Mouse (Mus musculus) gonadal fat pad, adult 2 months (tissue): ENCODE results near the gene Mall. TPM values are rescaled to one million over a fixed set of nuclear protein-coding genes. Genes with fewer than 3 reads are reported as not detected.

Experiments
- DNase-seq: peaks from one replicate; pipeline ENCODE4 v3.0.0-alpha.2; 2012; ENCODE audit warnings: low read depth
- polyA plus RNA-seq: library from polyadenylated mRNA; depleted of rRNA; stranded (reverse); fragments of >200 nt; gene quantifications from 2 replicates; pipeline ENCODE4 v1.2.3, GENCODE M21; 2012; rRNA removed

Gene Mall
- polyA plus RNA-seq = 10.8 and 13.1 TPM in 2 replicates

DNA sequence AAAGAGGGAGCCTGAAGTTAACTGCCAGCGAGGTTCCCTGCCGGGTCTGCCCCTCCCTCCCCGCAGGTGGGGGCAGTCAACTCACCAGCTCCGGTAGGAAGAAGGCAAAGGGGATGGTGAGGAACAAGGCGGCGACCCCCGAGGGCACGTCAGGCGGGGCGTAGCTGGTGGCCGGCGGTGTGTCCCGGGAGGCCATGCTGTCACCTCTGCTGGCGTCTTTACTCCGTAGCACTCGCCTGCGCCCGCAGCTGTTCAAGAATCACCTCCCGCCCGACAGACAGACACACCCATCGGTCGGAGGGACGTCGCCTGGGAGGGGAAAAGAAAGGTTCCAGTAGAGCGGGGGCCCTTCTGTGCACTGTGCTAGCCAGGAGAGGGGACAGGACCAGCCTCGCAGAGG lies at the start of gene Mall:
TSS of gene Mall (minus strand) at position 262 of the 400 bp plus-strand sequence.
- DNase-seq = no peak

DNA sequence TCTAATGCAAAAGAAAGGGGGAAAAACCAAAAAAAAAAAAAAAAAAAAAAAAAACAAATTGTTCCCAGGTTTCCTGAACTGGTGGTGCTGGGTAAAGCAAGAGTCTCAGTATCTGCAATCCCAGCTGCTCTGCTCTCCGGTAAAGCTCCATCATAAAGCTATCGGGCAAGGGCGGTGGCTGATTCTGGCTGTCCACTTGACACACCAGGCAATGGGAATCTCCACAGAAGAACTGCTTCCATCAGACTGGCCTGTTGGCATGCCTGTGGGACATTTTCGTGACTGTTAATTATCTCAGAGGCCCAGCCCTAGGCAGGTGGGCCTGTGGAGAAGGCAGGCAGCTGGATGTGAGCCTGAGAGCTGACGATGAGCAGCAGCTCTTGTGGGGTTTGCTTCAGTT lies 48.7 kb upstream of the Mall start:
- DNase-seq = no peak

DNA sequence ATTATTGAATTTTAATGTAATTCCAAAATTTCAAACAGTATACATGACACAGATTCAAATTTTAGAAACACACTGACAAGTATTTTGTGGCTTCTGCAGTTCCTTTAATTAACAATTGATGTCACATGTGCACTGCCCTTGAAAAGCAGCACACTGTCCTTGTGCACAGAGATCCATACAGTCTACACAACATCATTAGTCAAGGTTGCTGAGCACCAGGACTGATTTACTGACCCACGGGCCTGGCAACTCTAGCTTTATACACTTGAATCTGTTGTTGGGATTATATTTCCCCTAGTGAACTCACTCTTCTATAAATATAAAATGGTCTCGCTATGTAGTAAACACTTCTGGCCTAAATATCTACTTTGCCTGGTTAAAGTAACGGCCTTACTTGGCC lies 45.3 kb upstream of the Mall start:
- no peak for DNase-seq

DNA sequence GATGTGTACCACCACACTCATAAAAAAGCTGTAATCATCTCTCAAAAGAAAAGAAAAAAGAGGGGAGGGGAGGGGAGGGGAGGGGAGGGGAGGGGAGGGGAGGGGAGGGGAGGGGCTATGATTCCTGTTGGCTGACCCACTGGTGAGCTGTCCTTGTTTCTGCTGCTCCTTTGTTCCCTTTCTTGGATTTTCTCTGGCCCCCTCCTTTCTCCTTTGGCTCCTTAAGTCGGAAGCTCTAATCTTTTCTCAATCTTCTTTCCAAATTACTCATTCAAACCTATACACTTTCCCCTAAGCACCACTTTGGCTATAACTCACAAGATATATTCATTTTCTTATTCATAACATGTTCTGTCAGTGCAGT lies 44.8 kb upstream of the Mall start:
- no peak for DNase-seq

DNA sequence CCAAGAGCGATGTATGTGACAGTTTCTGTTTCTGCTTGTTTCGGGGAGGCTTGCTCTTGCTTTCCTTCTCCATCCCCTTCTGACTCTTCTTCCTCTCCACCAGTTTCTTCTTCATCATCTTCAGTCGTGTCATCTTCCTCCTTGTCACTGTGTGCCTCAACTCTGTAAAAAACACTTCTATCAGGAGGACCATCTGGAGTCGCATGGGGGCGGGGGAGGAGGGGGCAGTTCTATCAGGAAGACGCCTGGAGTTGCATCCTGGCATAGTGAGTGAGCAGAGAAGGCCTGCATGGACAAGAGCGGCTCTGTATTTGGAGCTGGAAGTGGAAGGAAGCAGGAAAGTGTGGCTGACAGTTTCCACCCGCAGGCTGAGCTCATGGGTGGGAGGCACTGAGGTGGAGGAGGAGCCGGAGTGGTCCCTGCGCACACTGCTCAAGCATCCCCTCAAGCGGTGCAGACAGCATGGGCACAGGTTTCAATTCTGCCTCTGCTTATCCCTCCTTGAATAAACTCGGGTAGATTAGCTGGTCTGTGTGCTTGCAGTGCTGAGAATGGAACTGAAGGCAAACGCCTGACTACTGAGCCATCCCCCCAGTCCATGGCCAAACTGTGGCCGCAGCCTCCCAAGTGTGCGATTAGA lies 44.3 kb upstream of the Mall start:
- no peak for DNase-seq

DNA sequence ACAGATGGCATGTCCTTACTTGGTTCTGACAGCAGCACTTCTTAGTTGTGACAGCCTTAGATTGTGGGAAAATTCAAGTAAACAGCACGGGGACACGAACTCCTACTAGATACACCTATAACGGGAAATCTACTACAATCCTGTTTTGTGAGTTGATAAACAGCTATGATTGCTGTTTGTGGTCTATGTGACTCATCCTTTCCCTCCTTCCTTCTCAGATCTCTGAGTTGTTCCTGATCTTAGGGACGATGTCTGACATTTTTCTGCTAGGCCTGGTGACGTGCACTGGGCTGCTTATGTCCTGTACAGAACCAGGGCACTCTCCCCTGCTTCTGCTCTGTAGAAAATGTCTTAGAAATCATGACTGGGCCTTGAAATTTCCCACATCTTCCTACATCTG lies 31.9 kb upstream of the Mall start:
- DNase-seq = no peak

DNA sequence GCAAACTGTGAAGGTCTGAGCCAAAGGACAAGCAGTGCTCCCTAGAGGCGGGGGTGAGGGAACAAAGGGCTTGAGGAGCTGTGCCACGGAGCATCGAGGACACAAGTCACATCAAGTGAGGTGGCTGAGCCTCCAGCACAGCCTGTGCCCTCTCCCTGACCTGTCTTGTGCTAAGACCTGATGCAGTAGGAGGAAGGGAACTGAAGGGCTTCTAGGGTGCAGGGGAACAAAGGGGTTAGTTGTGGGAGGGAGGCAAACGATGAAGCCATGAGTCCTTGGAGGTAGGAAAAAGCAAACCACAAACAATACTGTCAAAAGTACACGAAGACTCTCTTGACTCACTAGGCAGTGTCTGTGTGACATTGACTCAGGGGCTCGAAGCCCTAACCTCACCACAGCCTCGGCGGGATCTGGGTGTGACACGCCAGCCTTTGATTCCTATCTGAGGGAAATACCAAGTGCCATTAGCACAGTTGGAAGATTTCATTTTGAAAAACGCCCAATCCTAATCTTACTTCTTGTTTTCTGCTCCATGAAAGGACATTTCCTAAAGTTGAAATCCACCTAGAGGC lies 30.8 kb upstream of the Mall start:
- DNase-seq = no peak

DNA sequence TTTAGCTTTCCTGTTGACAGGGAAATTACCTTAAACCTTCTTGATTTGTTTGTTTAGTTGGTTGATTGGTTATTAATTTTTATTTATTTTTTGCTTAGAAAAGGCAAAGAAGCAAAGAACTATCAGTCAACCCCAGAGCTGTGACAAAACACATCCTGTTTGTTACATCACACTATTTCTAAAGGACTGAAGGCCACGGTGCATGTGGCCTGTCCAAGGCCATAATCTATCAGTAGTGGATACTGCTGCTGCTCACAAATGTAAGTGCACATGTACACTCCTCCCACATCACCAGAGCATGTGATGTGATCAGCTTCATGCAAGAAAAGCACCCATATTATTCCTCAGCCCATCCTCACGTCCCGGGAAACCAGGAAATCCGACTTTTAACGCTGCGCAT lies 30.3 kb upstream of the Mall start:
- no peak for DNase-seq

DNA sequence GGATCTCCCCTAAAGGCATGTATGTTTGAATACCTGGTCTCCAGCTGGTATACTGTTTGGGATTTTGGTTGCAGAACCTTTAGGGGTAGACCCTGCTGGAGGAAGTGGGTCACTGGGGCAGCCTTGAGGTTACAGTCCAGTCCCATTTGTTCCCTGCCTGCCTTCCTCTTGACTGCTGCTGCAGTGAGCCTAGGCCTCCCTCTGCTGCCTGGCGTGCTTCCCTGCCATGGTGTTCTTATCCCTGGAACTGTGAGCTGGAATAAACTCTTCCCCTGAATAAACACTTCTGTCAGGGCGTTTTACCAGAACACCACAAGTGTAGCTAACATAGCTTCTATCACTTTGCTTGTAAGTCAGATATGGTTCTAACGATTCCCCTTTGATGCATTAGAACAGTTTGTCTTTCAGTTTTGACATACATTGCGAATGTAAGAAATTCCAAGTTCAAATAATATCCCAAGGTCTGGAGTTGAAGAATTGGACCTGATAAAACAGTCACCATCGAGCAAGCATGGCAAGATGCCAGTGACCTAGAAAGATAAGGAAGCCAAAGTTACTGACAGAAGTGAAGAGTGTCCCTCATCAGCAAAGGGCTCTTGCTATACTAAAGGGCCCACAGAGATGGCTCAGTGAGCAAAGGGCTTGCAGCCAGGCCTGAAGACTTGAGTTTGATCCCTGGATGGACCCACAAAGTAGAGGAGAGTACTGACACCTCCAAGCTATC lies 29.6 kb upstream of the Mall start:
- no peak for DNase-seq

DNA sequence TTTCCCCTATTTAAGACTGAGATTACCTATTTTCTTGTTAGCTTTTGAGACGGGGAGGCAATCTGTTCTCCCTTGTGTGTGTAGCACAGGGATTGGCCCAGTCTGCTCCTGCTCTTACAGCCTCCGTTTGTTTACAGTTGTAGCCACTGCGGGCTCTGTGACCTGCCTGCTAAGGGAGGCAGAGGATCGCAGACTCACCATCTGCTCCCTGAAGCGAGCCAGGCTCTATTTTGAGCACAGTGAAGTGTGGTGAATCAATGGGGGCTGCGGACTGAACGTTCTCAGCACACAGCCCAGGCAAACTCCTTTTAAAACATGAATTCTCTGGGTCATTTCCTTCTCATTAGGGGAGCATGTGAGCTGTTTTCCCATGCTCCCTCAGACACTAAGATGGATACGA lies 27.4 kb upstream of the Mall start:
- no peak for DNase-seq

DNA sequence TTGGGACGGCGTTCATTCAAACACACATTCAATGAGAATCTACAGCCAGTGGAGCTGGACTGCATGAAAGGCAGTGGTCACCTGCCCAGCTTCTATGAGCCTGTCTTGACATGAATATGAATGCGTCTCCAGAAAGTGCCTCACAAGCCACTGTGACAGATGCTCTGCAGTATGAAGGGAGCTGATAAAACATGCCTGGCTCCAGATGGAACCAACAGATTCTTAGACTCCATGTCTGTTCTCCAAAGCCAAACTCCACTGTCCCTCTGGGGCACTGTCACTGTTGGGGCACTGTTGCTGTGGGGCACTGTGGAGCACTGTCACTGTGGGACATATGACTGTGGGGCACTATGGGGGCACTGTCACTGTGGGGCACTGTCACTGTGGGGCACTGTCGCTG lies 24.4 kb upstream of the Mall start:
- DNase-seq = no peak

DNA sequence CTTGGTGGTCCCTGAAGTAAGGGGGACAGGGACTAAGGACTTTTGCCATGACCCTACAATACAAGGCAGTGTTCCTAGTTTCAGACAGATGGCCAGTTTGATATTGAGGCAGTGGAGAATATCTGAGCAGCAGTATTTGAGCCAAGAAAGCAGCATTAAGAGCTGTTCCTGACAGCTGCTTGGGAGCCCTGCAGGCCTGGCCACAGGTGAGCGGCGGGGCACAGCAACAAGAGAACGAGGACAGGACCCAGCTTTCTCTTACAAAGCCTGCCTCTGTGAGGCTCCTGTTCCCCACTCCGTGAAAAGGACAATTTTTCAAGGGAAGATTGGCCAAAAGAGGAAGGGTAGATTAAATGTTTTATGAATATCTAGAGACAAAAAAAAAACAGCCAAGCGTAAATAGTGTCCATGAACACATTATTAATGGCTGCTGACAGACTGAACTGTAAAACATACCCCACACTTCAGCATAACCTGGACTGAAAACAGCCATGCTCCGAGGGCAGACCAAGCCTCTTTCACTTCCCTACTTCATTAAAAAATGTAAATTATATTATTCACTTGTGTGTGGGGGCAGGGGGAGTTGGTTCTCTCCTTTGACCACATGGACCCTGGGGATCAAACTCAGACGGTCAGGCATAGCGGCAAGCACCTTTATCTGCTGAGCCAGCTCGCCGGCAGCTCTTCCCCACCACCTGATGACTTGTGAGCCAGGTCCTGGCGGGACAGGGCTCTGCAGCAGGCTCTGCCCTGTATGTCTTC lies 22.3 kb upstream of the Mall start:
- no peak for DNase-seq

DNA sequence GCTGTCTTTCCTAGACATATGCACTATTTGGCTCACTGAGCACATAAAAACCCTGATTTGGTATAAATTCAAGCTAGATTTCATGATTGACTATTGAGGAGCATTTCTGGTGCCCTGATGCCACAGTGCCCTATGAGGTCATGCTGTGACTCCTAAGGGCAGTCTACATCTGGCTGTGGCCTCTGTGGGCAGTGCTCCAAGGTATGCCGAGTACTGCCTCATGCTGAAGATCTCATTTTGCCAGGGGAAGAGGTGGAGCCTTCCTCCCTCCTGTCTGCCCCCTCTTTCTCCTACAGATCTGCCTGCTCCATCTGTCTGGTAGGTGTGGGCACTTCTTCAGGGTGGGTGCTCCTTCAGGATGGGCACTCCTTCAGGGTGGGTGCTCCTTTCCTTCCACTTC lies 19.6 kb upstream of the Mall start:
- DNase-seq = no peak

DNA sequence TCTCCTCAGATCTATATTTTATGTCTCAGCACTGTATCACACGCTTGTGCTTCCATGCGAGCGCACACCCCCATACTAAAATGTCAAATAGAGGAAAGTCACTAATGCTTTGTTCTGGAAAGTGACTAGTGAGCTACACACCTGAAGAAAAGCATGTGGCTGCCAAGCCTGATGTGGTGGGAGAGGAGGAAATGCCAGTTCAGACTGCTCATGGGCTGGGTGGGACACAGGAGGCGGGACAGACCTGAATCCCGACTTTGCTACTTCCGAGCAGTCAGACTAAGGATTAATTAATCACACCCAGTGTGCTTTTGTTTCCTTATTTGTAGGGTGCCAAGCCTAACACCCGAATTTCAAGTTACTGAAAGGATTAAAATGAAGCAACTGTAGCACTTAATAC lies 18.6 kb upstream of the Mall start:
- DNase-seq = no peak

DNA sequence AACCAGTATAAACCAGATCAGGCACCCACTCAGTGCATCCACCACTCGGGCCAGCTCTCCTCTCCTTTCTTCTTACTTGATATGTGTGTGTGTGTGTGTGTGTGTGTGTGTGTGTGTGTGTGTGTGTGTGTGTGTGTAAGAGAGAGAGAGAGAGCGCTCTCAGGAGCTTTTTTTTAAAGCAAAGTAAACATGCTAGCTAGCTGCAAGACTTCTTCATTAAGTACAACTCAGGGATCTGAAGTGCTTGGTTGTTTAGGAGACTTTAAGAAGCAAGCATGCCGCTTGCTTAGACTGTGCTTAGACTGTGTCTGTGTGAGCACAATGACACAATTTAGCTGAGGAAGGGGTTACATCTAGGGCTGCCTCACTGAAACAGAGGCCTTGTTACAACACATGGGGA lies 12.9 kb upstream of the Mall start:
- no peak for DNase-seq

DNA sequence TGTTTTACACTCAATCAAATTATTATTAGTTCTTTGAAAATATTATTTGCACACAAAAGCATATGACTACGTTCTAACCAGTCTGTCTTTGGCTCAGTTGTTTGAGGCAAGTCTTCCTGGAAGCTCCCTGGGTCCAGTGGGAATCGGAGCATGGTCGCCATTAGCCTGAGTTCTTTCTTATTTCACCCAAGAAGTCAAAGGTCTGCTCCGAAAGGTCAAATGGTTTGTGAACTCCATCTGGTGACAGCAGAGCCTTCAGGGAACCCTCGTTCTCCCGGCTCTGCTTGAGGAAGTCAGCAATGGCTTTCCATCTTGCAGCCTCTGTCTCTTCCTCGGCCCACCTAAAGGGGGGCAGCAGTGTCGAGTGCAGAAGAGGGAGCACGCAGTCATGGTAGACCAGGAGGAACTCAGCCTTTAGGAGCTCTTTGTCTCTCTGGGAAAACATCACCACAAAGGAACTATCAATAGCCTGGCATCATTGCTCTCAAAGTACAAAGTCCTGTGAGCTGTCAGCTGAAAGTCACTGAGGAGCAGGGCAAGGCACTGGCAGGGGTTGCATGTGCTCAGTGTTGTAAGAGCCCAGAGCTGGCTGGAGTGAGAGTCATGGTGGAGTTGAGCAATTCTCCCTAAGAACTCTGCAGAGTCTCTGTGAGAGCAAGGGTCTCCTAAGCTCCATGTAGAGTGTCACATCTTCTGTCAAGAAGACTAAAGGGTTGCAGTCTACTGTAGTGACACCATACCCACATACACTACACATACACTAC lies 11.2 kb upstream of the Mall start:
- no peak for DNase-seq

DNA sequence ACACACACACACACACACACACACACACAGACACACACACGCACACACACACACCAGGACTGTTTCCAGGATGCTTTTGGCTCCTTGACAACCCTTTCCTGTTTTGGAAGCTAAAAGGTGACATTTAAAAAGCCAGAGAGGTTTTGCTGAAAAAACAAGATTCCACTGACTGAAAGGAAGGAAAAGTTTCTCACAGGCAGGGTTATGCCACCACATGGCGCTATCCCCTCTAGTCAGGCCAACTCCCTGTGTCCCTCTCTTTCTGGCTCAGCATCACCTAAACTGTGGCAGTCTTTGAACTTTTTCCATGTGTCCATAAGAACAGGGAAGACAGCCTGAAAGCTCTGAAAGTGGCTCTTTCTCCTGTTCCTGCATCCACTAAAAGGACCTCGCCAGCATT lies 8.2 kb upstream of the Mall start:
- no peak for DNase-seq

DNA sequence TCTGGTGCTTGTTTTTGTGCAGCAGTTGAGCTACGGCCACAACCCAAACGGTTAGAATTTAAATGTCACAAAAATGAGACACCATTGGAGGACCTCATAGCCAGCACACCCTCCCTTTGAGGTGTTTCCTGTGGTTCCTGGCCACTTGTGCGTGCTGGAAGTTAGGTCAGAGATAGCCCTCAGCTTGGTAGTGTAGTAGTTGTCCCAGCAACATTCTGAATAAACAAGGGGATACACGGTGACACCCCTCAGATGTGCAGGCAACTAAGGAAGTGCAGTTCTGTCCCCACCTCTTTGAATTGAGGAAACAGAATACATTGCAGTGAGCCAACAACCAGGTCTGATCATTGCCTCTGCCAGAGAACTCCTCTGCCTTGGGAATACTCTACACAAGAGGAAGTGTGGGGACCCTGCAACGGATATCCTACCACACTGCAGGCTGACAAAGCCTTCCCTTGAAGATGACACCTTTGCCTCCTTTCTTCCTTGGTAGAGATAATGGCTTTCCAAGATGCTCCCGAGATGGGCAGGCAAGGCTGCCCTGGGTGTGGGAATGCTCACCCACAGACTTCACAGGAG lies 7.0 kb upstream of the Mall start:
- DNase-seq = no peak

DNA sequence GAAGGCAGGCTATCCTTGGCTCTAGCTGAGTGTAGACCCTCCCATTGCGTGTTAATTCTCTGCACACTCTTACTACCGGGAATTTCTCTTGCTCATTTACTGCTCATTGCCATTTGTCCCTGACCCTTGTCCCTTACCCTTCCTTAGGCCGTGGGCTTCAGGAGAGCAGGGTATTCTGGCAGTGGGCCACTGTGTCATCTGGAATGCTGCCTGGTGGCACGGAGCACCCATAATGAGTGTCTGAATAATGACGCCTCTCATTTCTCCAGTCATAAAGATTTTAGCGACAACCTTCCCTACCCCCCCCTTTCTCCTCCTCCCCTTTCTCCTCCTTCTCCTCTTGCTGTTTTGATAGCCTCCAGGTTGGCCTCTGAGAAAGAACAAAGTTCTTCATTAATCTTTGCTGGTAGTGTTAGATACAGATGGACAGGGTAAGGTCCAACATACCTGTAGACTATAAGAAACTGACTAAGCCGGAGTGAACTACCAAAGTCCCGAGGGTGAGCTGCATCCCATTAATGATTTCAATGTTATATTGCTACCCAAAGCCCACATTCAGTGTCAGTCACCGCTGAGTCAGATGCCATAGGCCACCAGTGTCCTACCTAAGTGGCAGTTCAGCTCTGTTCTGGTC lies 5.9 kb upstream of the Mall start:
- DNase-seq = no peak

DNA sequence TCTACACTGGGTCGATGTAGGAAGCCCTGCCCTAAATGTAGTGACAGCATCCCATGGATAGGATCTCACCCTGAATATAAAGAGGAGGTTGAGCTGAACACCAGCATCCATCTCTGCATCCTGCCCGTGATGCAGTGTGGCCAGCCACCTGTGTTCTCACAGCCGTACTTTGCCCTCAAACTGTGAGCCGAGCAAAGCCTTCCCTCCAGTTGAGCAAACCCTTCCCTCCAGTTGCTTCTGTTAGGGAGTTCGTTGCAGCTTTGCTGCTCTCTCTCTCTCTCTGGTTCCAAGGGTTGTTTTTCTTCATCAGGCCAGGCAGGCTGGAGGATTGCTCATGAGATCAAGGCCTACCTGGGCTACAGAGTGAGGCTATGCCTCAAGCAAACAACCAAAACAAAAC lies 5.2 kb upstream of the Mall start:
- DNase-seq = no peak

DNA sequence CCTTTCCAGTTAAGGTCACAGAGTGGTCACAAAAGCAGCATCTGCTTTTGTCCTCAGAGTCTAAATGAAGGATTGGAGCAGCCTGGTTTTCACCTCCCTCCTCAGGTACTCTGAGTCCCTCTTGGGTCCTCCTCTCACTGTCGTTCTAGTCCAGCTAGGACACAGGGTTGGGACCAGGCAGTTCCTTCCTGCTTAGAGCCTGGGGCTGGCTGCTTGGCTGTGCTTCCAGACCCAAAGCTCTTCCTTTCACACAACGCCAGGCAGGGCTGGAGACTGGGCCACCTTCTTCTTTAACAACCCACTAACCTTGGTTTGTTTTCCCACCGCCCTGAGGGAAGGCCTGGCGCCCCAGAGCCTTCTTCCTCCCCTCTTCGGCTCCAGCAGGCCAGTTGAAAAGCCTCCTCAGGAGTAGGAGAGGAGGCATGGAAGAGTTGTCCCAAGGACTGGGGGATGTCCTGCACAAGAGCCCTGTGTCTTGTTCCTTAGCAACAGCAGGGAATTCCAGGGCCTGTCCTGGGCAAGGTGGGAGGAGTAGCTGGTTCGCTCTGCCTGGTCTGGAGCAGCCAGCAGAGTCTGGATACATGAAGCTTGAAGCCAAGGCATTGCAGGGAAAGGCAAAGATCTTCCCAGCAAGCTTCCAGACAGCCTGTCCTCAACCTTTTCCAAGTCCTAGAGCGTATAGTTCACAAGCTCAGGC lies 717 bp upstream of the Mall start:
- no peak for DNase-seq
